In genomic region chr7:126928384-126929037, GRCm38 (mm10) we compare ENCODE assay signal across 8 mouse cellular contexts. TPM values are rescaled to one million over a fixed set of nuclear protein-coding genes. Genes with fewer than 3 reads are reported as not detected.
A peak's percentile ranks its signal among the peaks of the same experiment; 100 is the strongest.
DNase-seq lines count a peak whose midpoint lies in the region; TF ChIP-seq lines count a peak whose summit lies in the region.

Kctd13 (plus strand) TSS chr7:126928879.

- intact Hi-C loops in left cerebral cortex, postnatal 14 days (cut with DNase I) = loop anchor here (5.0 kb wide), 1 partner anchor 46 kb away; the partner anchor contains the start of gene Taok2

- peak; percentile 80 for DNase-seq in adipocyte (ENCODE audit: low spot score)
- peak; percentile 95 for DNase-seq in gastrocnemius, postnatal 10 days
- DNase-seq in induced T-regulatory cell, adult 2 months (ENCODE audit: low read depth) = peak; percentile 96
- DNase-seq in left cerebral cortex, postnatal 14 days (ENCODE audit: low spot score in 2 of 2) = peak; percentile 86 to 91
- DNase-seq in mesoderm, embryonic 11.5 days (ENCODE audit: low read depth, low spot score) = peak; percentile 94
- peak; percentile 82 to 85 for DNase-seq in right cerebral cortex, postnatal 36 days (ENCODE audit: low spot score in 2 of 2)
- peak; percentile 92 for DNase-seq in yolk sac, embryonic 10.5 days (ENCODE audit: low spot score)

- no peak for TF ChIP-seq CTCF in cortical plate, adult 2 months (IDR thresholded peaks at IDR 0.05; ENCODE audit: extremely low read depth, insufficient read depth, low read length)

- TF ChIP-seq POLR2A in cortical plate, adult 2 months (IDR thresholded peaks at IDR 0.05; ENCODE audit: extremely low read depth, insufficient read depth, low read length) = peak; percentile 62; the same call in 1 of the 2 replicates

- peak within 1 kb of the TSS; percentile 93 for H3K4me3 ChIP-seq in cortical plate, adult 2 months (ENCODE audit: insufficient read depth, low read length)

- 0 out of 2 replicates have a peak, but pooled peaks cover 1% of the 10 kb centered on the region for H3K4me1 ChIP-seq in cortical plate, adult 2 months (ENCODE audit: control insufficient read depth, insufficient read depth, low read length)

- peak within 1 kb of the TSS; percentile 48 for H3K27ac ChIP-seq in cortical plate, adult 2 months (ENCODE audit: insufficient read depth, low read length)

RNA-seq across cellular contexts. Expression of gene Kctd13, which starts in this region (rescaled TPM):
- polyA plus RNA-seq in cortical plate, adult 2 months (2012; rRNA removed) = 188 and 198 TPM in 2 replicates
- total RNA-seq in gastrocnemius, postnatal 10 days (2021) = 1 to 10 TPM; 3.7 to 5.0 TPM
- 100 to 1,000 TPM; 144 to 151 TPM for total RNA-seq in left cerebral cortex, postnatal 14 days (2021)

Comparison
In these comparisons a context has a peak if more than half of its experiments do, and no peak if none do; other contexts are left out.
1. Peak in every context shown above with its lines: DNase-seq, H3K4me3 ChIP-seq and H3K27ac ChIP-seq.
2. RNA of gene Kctd13 (total RNA-seq): 144 to 151 TPM in left cerebral cortex, postnatal 14 days; 3.7 to 5.0 TPM in gastrocnemius, postnatal 10 days; every median in the first group is over 10 times any median in the second.